Mouse (Mus musculus) midbrain, postnatal 0 days (tissue): ENCODE measurements around the gene Nelfb. TPM values are rescaled to one million over a fixed set of nuclear protein-coding genes. Genes with fewer than 3 reads are reported as not detected.
A peak's percentile ranks its signal among the peaks of the same experiment; 100 is the strongest.
"Not testable (repeated sequence)": the region's sequence is repeated elsewhere in the genome, so short reads cannot be mapped to it uniquely, and the experiment has no call there.

Source experiments
- ATAC-seq: fragments of 200-750 bp; cut with Nextera tagmentation; 2 replicates; pipeline ENCODE4 v1.8.0; 2017; ENCODE audit warnings: moderate number of reproducible peaks, mild to moderate bottlenecking, moderate TSS enrichment, moderate library complexity; ENCODE audit not compliant: low FRiP score
- DNase-seq: peaks from one replicate; pipeline ENCODE4 v3.0.0-alpha.2; 2015; ENCODE audit warnings: low spot score
- H3K27ac ChIP-seq: fragments of 300-500 bp; sonication (generic); 2 replicates; pipeline ENCODE4 v1.5.1; 2014; ENCODE audit warnings: low read depth, mild to moderate bottlenecking, low read length, mixed read lengths
- H3K27me3 ChIP-seq: fragments of 300-500 bp; sonication (generic); 2 replicates; pipeline ENCODE4 v1.6.1; 2014; ENCODE audit warnings: low read length, control low read depth, mixed read lengths; ENCODE audit not compliant: insufficient read depth
- H3K36me3 ChIP-seq: fragments of 300-500 bp; sonication (generic); 2 replicates; pipeline ENCODE4 v1.6.1; 2014; ENCODE audit warnings: low read length, control low read depth, mixed read lengths; ENCODE audit not compliant: insufficient read depth
- H3K4me1 ChIP-seq: fragments of 300-500 bp; sonication (generic); 2 replicates; pipeline ENCODE4 v1.6.1; 2014; ENCODE audit warnings: mild to moderate bottlenecking, control low read depth, antibody characterized with exemption, low read length, mixed read lengths; ENCODE audit not compliant: insufficient read depth
- H3K4me2 ChIP-seq: fragments of 300-500 bp; sonication (generic); 2 replicates; pipeline ENCODE4 v1.6.1; 2014; ENCODE audit warnings: low read depth, mild to moderate bottlenecking, low read length, mixed read lengths; ENCODE audit not compliant: poor library complexity, severe bottlenecking
- H3K4me3 ChIP-seq: fragments of 300-500 bp; sonication (generic); 2 replicates; pipeline ENCODE4 v1.5.1; 2014; ENCODE audit warnings: low read depth, mild to moderate bottlenecking, low read length, moderate library complexity
- H3K9ac ChIP-seq: fragments of 300-500 bp; sonication (generic); replicated peaks from 2 replicates; pipeline ENCODE4 v1.6.1; 2014; ENCODE audit warnings: mild to moderate bottlenecking, low read length, moderate library complexity, mixed read lengths; ENCODE audit not compliant: poor library complexity, severe bottlenecking
- H3K9me3 ChIP-seq: fragments of 300-500 bp; sonication (generic); 2 replicates; pipeline ENCODE4 v1.6.1; 2016; ENCODE audit warnings: low read length, control low read depth
- CTCF ChIP-seq: IDR thresholded peaks from 2 replicates; pipeline ENCODE4 v1.5.1; 2016; ENCODE audit warnings: antibody characterized with exemption, mild to moderate bottlenecking
- WGBS: fragments of 180-500 bp; shearing (Covaris S2); extraction: QIAGEN DNeasy Blood & Tissue Kit; methylation state at CpG from one replicate; pipeline ENCODE4 v1.1.7; 2014; 5-methylcytosine and 5-hydroxymethylcytosine counted together
- polyA plus RNA-seq: library from polyadenylated mRNA; unstranded; fragments of >200 nt; fragmentation: Nextera tagmentation; extraction: Ambion mirVana; gene quantifications from 2 replicates; pipeline ENCODE4 v1.2.1, GENCODE M21; 2015
- total RNA-seq: library from RNA; depleted of rRNA; stranded (reverse); fragments of >200 nt; gene quantifications from 2 replicates; pipeline ENCODE4 v1.2.3, GENCODE M21; 2014; rRNA removed

Gene Nelfb
- total RNA-seq = 87.0 and 101 TPM in 2 replicates
- polyA plus RNA-seq = 90.4 TPM in 2 replicates

DNA sequence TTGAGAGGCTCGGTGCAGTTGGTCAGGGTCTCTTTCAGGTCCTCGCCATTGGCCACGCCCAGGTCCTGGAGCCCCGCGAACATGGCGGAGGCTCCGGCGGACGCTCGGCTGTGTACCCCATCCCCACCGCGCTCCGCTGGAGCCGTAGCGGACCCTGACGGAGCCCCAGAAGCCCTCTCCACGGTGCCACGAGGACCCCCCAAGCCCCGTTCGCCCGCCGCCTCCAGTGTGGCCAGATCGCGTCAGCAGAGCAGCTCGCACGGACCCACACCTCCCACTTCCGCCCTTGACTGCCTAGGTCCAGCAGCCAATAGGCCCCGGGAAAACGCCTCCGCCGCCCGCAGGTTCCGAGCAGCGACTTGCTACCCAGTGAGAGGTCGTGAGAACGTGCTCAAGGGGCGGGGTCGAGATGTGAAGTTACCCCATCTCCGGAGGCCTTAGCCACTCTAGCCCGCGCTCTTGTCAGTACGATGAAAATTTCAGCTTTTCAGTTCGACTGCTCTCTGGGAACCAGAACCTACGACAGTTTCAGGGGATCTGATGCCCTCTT, at the start of gene Nelfb:
Gene Nelfb (minus strand): TSS at position 369 of the 550 bp plus-strand sequence.
- Histone ChIP-seq H3K4me1 (peaks cover 12% of the 10 kb centered on the region; the same call in 1 of the 2 replicates), H3K36me3 (peaks cover 4% of the 10 kb centered on the region), H3K9ac (peak within 1 kb of the TSS; percentile 90), H3K4me3 (peak within 1 kb of the TSS; percentile 92), H3K4me2 (peak within 1 kb of the TSS; percentile 86), H3K9me3 (no peaks in the 10 kb centered on the region), H3K27me3 (no peaks in the 10 kb centered on the region), H3K27ac (peak within 1 kb of the TSS; percentile 92)
- peak; percentile 90 for DNase-seq
- WGBS = under 1% methylated on average over 44 of the region's 44 CpGs
- TF ChIP-seq CTCF = 0 out of 2 replicates have a peak, but pooled peaks have one; percentile 5
- ATAC-seq = peak; percentile 89

- H3K9me3 ChIP-seq = no peaks in the 10 kb centered on the region
- peak; percentile 59 for TF ChIP-seq CTCF
- H3K36me3 ChIP-seq = no peaks in the 10 kb centered on the region
- no peak overlapping the region for H3K9ac ChIP-seq
- H3K4me1 ChIP-seq = peaks cover 17% of the 10 kb centered on the region
- DNase-seq = no peak
- H3K4me2 ChIP-seq = no peak overlapping the region
- no peak for ATAC-seq
- 0 out of 2 replicates have a peak, but pooled peaks cover under 1% of the 10 kb centered on the region for H3K27me3 ChIP-seq
- 49% methylated on average over 2 of the region's 2 CpGs for WGBS
- H3K4me3 ChIP-seq = no peak overlapping the region
- H3K27ac ChIP-seq = no peak overlapping the region
Measured at GRCm38 (mm10) chr2:25258887-25259286, 47.6 kb upstream of the Nelfb start.

DNA sequence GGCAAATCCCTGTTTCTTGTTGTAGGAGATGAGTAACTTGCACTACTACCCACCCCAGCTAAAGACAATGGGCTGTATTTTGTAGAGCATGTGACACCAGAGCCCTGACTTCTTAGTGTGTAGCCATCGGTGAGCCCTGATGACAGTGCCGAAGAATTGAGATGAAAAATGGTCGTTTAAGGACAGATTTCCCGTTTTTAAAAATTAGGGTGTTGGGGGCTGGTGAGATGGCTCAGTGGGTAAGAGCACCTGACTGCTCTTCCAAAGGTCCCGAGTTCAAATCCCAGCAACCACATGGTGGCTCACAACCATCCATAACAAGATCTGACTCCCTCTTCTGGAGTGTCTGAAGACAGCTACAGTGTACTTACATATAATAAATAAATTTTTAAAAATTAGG, 46.0 kb upstream of the Nelfb start:
- DNase-seq, ATAC-seq, H3K4me2 ChIP-seq, H3K36me3 ChIP-seq, H3K9ac ChIP-seq, H3K9me3 ChIP-seq, H3K4me3 ChIP-seq, H3K4me1 ChIP-seq, H3K27ac ChIP-seq, H3K27me3 ChIP-seq: not testable (repeated sequence)
- WGBS = 94% methylated on average over 5 of the region's 5 CpGs

- Histone ChIP-seq H3K9ac (peak overlapping the region; percentile 86; the same call in 1 of the 2 replicates), H3K4me3 (peak overlapping the region; percentile 98), H3K4me2 (peak overlapping the region; percentile 99)
- peak; percentile 35; the same call in 1 of the 2 replicates for TF ChIP-seq CTCF
- ATAC-seq, DNase-seq, H3K27me3 ChIP-seq, H3K27ac ChIP-seq, H3K36me3 ChIP-seq, H3K4me1 ChIP-seq, H3K9me3 ChIP-seq: not testable (repeated sequence)
- WGBS = 57% methylated on average over 10 of the region's 12 CpGs
Measured at GRCm38 (mm10) chr2:25256443-25257109, 45.3 kb upstream of the Nelfb start.

GRCm38 (mm10) chr2:25255284-25255779, 44.0 kb upstream of the Nelfb start, which contains the start of gene Tmem203:
TSS of gene Tmem203 (plus strand) at chr2:25255439.
- 1% methylated on average over 38 of the region's 39 CpGs for WGBS

DNA sequence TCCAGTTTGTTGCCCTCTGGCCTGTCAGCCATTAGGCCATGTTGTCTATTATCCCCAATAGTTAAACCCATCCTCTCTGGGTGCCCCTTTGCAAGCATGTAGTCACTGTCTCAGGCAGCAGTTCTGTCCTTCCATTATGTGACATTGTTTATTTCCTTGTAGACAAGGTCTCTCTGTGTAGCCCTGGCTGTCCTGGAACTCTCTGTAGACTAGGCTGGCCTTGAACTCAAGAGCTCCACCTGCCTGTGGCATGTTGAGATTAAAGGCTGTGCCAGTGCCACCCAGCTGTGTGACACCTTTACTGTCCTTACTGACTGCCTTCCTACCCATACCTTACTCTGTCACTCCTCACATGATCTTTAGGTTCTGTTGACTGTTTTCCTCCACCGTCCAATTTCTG, 41.0 kb upstream of the Nelfb start:
- Histone ChIP-seq H3K9me3 (no peaks in the 10 kb centered on the region), H3K36me3 (peaks cover 17% of the 10 kb centered on the region), H3K9ac (no peak overlapping the region), H3K27ac (no peak overlapping the region), H3K27me3 (no peaks in the 10 kb centered on the region), H3K4me2 (no peak overlapping the region), H3K4me3 (no peak overlapping the region), H3K4me1 (0 out of 2 replicates have a peak, but pooled peaks cover 9% of the 10 kb centered on the region)
- WGBS = 69% methylated on average over 1 of the region's 1 CpGs
- no peak for ATAC-seq
- DNase-seq = no peak
- TF ChIP-seq CTCF = peak; percentile 56

More at GRCm38 (mm10) chr2:25255284-25255779, 44.0 kb upstream of the Nelfb start, which contains the start of gene Tmem203:
- Histone ChIP-seq H3K27me3 (no peaks in the 10 kb centered on the region), H3K9ac (peak within 1 kb of the TSS; percentile 86), H3K9me3 (no peaks in the 10 kb centered on the region), H3K36me3 (peaks cover 7% of the 10 kb centered on the region; the same call in 1 of the 2 replicates), H3K4me3 (peak within 1 kb of the TSS; percentile 98), H3K4me1 (0 out of 2 replicates have a peak, but pooled peaks cover 9% of the 10 kb centered on the region), H3K4me2 (peak within 1 kb of the TSS; percentile 99), H3K27ac (peak within 1 kb of the TSS; percentile 82)
- peak; percentile 93 for DNase-seq
- TF ChIP-seq CTCF = no peak
- peak; percentile 92 for ATAC-seq
